15 mouse cellular contexts compared by ENCODE assay signal in genomic region chr1:157247341-157247740, GRCm38 (mm10).
"Had no signal": no experiment of that assay in that cellular context is flagged by ENCODE, and none has a peak within 500 bp of the region (broad histone marks: within the 10 kb centered on the region; RNA-seq: fewer than 3 reads in every experiment).

No protein-coding gene starts in this region.

- DNase-seq: lung, adult 2 months; lung, postnatal 14 days; lung, postnatal 36 days; right cerebral cortex, postnatal 14 days; thymus, adult 2 months; thymus, postnatal 25 days; thymus, postnatal 4 days had no signal

- H3K27ac ChIP-seq: lung, embryonic 15.5 days; macrophage; midbrain, embryonic 13.5 days; midbrain, embryonic 15.5 days; neural tube, embryonic 12.5 days; stomach, embryonic 15.5 days; stomach, postnatal 0 days had no signal

- H3K4me3 ChIP-seq: lung, embryonic 15.5 days; megakaryocyte, embryonic 14.5 days; midbrain, embryonic 13.5 days; midbrain, embryonic 15.5 days; neural tube, embryonic 12.5 days; stomach, embryonic 15.5 days had no signal
